Mouse (Mus musculus): ENCODE data around the gene Nkpd1.
"Not testable (repeated sequence)": the region's sequence is repeated elsewhere in the genome, so short reads cannot be mapped to it uniquely, and the experiment has no call there.

Gene Nkpd1

GRCm38 (mm10) chr7:19506326-19506725 lies 11.3 kb upstream of the Nkpd1 start:
- no peak for DNase-seq (ENCODE audit: low spot score in 2 of 2)

- no peak for DNase-seq (ENCODE audit: low spot score in 2 of 2)
Observed at GRCm38 (mm10) chr7:19506969-19507611, 10.5 kb upstream of the Nkpd1 start.

- no peak for DNase-seq (ENCODE audit: low spot score in 2 of 2)
Observed at GRCm38 (mm10) chr7:19507612-19507981, 10.0 kb upstream of the Nkpd1 start.

GRCm38 (mm10) chr7:19508150-19508923 lies 9.3 kb upstream of the Nkpd1 start, which contains the start of the genes Bloc1s3 and Trappc6a:
Bloc1s3 (minus strand) TSS chr7:19508367.
Trappc6a (plus strand) TSS chr7:19508395.
- DNase-seq (ENCODE audit: low spot score in 2 of 2): peak; percentile 94

- no peak for DNase-seq (ENCODE audit: low spot score in 2 of 2)
Observed at GRCm38 (mm10) chr7:19508924-19509568, 8.6 kb upstream of the Nkpd1 start.

DNA sequence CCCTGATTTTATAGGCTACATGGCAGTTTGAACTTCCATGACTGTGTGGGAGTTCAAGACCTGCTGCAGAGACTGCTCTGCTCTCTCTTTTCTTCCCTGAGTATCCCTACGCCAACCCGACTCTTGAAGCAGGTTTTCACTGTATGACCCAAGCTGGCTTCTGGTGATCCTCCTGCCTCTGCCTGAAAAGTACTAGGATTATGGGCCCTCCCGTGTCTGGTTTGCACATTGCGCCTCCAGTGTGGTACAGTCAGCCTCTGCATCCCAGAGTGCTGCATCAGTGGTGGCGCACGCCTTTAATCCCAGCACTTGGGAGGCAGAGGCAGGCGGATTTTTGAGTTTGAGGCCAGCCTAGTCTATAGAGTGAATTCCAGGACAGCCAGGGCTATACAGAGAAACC lies 7.9 kb upstream of the Nkpd1 start:
- no peak for DNase-seq (ENCODE audit: low spot score in 2 of 2)

GRCm38 (mm10) chr7:19511934-19512333 lies 5.7 kb upstream of the Nkpd1 start:
- DNase-seq (ENCODE audit: low spot score in 2 of 2): not testable (repeated sequence)

- no peak for DNase-seq (ENCODE audit: low spot score in 2 of 2)
Observed at GRCm38 (mm10) chr7:19512353-19512752, 5.3 kb upstream of the Nkpd1 start.

GRCm38 (mm10) chr7:19520032-19520431 lies 2.4 kb downstream of the Nkpd1 start:
- no peak for DNase-seq (ENCODE audit: low spot score in 2 of 2)

GRCm38 (mm10) chr7:19523017-19523756 lies 5.5 kb downstream of the Nkpd1 start:
- DNase-seq (ENCODE audit: low spot score in 2 of 2): no peak

DNA sequence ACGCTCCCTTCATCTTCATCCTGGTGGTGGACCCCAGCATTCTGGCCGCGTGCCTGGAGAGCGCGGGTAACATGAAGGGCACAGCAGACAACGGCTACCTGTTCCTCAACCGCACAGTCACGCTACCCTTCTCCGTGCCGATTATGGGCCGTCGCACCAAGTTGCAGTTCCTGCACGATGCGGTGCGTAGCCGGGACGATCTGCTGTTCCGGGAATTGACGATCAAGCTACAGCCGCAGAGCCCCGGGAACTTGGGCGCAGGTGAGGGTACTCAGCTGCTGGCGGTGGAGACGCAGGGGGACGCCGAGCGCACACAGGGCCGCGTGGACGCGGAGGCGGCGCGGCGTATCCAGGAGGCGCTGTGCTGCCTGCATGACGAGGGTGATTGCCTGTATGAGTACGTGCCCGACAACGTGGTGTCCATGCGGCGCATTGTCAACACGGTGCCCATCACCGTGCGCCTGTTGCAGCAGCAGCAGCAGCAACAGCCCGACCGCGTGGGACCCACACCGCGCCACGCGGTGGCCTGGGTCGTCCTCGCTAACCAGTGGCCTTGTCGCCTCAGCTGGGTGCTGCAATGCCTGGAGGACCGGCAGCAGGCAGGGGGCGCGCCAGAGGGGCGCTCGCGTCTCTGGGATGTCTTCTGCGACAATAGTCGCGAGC lies 6.2 kb downstream of the Nkpd1 start:
- peak in 1 of 2 experiments; percentile 24 for DNase-seq (ENCODE audit: low spot score in 2 of 2)

- no peak for DNase-seq (ENCODE audit: low spot score in 2 of 2)
Observed at GRCm38 (mm10) chr7:19524420-19525104, 6.9 kb downstream of the Nkpd1 start.

- no peak for DNase-seq (ENCODE audit: low spot score in 2 of 2)
Observed at GRCm38 (mm10) chr7:19525105-19525481, 7.5 kb downstream of the Nkpd1 start.

DNA sequence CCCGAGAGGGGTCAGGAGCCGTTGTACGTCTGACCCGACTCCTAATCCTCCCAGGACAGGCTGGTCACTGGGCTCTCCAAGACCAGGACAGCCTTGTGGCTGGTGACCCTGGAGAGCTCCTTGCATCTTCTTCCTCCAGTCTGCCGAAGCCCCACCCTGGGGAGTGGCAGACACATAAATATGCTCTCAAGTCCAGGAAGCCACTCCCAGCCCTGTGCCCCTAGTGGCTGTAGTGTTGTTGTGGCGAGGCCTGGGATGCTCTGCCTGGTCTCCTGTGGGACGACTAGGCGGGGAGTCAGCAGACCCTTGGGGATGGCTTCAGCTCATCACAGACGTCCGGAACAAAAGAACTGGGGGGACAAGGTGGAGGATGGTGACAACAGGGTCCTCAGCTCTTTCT lies 13.4 kb downstream of the Nkpd1 start:
- DNase-seq (ENCODE audit: low spot score in 2 of 2): no peak

DNA sequence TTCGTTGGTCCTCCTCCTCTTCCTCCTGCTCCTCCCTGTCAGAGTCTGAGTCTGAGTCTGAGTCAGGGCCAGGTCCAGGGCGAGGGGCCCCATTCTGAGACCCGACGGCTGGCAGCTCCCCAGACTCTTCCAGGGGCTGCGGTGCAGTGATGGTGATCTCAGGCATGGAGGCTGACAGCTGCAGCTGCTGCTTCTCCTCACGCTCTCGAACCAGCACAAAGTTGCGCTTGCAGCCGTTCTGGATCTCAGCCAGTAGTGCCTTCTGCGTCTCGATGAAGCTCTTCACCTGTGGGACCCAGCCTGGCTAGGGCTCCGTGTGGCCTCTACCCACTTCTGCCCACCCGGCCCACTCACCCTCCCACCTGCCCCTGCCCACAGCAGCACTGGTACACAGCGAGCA lies 14.6 kb downstream of the Nkpd1 start:
- DNase-seq (ENCODE audit: low spot score in 2 of 2): no peak

DNA sequence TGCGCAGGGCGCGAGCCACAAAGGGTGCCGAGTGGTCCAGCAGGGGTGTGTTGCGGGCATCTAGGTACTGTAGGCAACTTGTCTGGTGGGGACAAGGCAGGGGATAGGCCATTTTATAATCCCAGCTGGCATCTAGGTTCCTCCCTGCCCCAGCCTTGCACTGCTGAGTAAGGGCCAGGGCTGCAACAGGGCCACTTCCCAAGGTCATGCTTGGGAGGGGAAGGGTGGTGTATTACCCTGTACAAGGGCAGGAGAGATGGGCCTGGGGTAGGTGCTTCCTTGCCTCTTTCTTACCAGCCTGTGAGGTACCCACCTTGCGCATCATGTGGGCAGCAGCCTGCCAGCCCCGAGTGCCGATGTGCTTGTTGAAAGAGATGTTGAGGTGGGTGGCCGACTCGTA lies 17.0 kb downstream of the Nkpd1 start:
- DNase-seq (ENCODE audit: low spot score in 2 of 2): no peak

DNA sequence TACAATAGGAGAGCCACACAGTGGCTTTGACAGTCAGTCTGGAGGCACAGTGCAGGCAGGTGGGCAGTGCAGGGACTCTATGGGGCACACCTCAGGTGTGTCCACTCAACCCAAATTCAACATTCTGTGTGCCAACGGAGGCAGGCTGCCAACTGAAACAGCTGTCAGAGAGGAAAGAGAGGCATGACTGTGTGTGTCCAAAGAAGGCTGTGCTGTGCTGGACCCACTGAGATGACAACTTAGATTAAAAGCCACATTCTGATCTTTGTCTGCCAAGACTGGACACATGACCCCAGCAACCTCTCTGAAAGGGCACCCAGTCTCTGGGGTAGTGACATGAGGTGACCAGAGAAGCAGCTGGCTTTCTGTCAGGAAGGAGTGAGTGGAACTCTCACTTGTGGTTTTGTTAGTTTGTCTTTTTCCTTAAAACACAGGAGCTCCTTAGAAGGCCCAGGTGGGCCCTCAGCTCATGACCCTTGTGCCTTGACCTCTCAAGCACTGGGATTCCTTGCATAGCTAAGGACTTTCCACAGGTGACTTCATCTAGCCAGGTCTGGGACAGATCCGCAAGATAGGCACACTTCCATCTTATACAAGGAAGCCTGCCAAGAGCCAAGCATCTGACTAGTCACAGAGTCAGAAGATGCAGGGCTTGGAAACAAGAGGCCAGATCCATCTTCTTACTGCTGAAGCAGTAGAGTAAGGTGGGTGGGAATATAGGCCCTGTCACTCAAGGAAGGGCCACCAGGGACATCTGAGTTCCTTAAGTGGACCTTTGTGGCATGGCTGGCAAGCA lies 23.3 kb downstream of the Nkpd1 start:
- no peak for DNase-seq (ENCODE audit: low spot score in 2 of 2)

GRCm38 (mm10) chr7:19541681-19542154 lies 24.1 kb downstream of the Nkpd1 start:
- DNase-seq (ENCODE audit: low spot score in 2 of 2): no peak

DNA sequence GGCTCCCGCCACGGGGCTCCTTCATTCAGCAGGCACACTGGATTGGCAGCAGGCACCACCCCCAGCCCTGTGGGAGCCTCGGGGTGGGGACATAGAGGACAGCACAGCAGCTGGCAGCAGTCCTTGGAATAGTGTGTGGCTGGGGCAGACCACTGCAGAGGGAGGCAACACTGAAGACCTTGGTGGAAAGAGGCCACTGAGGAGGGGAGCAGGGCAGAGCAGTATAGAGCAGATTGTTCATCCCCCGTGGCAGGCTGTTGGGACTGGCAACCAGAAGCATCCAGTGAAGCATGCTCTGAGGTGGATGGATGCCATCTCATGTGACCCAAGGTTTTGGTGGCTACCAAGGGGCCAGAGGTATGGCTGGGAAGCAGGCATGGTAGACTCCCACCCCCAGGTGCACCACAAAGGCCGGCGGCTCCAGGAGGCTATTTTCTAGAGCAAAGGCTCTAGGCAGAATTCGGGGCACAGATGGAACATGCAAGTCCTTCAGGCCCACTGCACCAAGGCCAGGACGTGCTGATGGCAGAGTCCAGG lies 24.6 kb downstream of the Nkpd1 start:
- DNase-seq (ENCODE audit: low spot score in 2 of 2): peak in 1 of 2 experiments; percentile 21

DNA sequence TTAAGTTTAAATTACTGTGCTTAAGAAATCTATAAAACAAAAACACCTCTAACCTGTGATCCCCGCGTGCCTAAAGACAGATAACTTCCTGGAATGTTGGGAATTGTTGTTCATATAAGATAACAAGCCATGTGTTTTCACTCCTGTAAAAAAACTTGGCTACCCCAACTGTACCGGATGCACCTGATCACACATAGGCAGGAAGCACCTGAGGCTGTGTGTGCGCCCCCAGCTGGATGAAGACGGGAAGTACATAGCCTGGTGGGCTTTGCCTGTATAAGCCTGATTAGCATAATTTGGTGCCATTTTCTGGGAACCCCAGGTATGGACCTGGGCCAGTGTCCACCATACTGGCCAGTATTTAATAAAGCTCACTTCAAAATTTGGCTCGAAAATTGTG lies 25.9 kb downstream of the Nkpd1 start:
- DNase-seq (ENCODE audit: low spot score in 2 of 2): no peak

Measured in heart, adult 9 months (tissue).